Mouse (Mus musculus) stomach, postnatal 0 days (tissue): Measurements from ENCODE around the gene Gm10803. TPM values are rescaled to one million over a fixed set of nuclear protein-coding genes. Genes with fewer than 3 reads are reported as not detected.
"Not testable (repeated sequence)": the region's sequence is repeated elsewhere in the genome, so short reads cannot be mapped to it uniquely, and the experiment has no call there.

Experiments
- ATAC-seq: fragments of 200-750 bp; cut with Nextera tagmentation; 2 replicates; pipeline ENCODE4 v1.8.0; 2017; ENCODE audit not compliant: low FRiP score, low TSS enrichment
- DNase-seq: peaks from one replicate; pipeline ENCODE4 v3.0.0-alpha.2; 2016; ENCODE audit warnings: low spot score
- H3K27ac ChIP-seq: fragments of 300-500 bp; sonication (generic); replicated peaks from 2 replicates; pipeline ENCODE4 v1.5.1; 2014; ENCODE audit warnings: mild to moderate bottlenecking, control low read depth
- H3K27me3 ChIP-seq: fragments of 300-500 bp; sonication (generic); 2 replicates; pipeline ENCODE4 v1.6.1; 2014; ENCODE audit warnings: low read length; ENCODE audit not compliant: control insufficient read depth, insufficient read depth
- H3K36me3 ChIP-seq: fragments of 300-500 bp; sonication (generic); 2 replicates; pipeline ENCODE4 v1.6.1; 2014; ENCODE audit warnings: low read length, mixed read lengths; ENCODE audit not compliant: control insufficient read depth, insufficient read depth
- H3K4me1 ChIP-seq: fragments of 300-500 bp; sonication (generic); replicated peaks from 2 replicates; pipeline ENCODE4 v1.6.1; 2014; ENCODE audit warnings: antibody characterized with exemption; ENCODE audit not compliant: control insufficient read depth, insufficient read depth
- H3K4me2 ChIP-seq: fragments of 300-500 bp; sonication (generic); replicated peaks from 2 replicates; pipeline ENCODE4 v1.6.1; 2014; ENCODE audit warnings: low read depth, mild to moderate bottlenecking, control low read depth, moderate library complexity
- H3K4me3 ChIP-seq: fragments of 300-500 bp; sonication (generic); 2 replicates; pipeline ENCODE4 v1.5.1; 2014; ENCODE audit warnings: low read depth, low read length, control low read depth
- H3K9ac ChIP-seq: fragments of 300-500 bp; sonication (generic); 2 replicates; pipeline ENCODE4 v1.6.1; 2014; ENCODE audit warnings: mild to moderate bottlenecking, low read length, control low read depth, mixed read lengths
- H3K9me3 ChIP-seq: fragments of 300-500 bp; sonication (generic); 2 replicates; pipeline ENCODE4 v1.6.1; 2016; ENCODE audit warnings: low read length; ENCODE audit not compliant: control insufficient read depth
- CTCF ChIP-seq: IDR thresholded peaks from 2 replicates; pipeline ENCODE4 v1.5.1; 2016; ENCODE audit warnings: antibody characterized with exemption, low read depth, mild to moderate bottlenecking, moderate library complexity
- EP300 ChIP-seq: optimal IDR thresholded peaks from 2 replicates; pipeline ENCODE3; 2016; ENCODE audit warnings: antibody characterized with exemption
- WGBS: fragments of 180-500 bp; shearing (Covaris S2); extraction: QIAGEN DNeasy Blood & Tissue Kit; methylation state at CpG from one replicate; pipeline ENCODE4 v1.1.7; 2014; 5-methylcytosine and 5-hydroxymethylcytosine counted together
- polyA plus RNA-seq: library from polyadenylated mRNA; unstranded; fragments of >200 nt; fragmentation: Nextera tagmentation; extraction: Ambion mirVana; gene quantifications from 2 replicates; pipeline ENCODE4 v1.2.1, GENCODE M21; 2015

Gene Gm10803
- polyA plus RNA-seq: not detected in 2 replicates

- not testable (repeated sequence) for H3K27me3 ChIP-seq, DNase-seq, H3K27ac ChIP-seq, H3K4me2 ChIP-seq, H3K4me1 ChIP-seq, H3K9ac ChIP-seq, H3K9me3 ChIP-seq, H3K4me3 ChIP-seq, H3K36me3 ChIP-seq, ATAC-seq
- 88% methylated on average over 2 of the region's 2 CpGs for WGBS
Observed at GRCm38 (mm10) chr2:93560268-93560667, at the start of gene Gm10803. Gene Gm10803, plus strand, starts transcription at chr2:93560568.

DNA sequence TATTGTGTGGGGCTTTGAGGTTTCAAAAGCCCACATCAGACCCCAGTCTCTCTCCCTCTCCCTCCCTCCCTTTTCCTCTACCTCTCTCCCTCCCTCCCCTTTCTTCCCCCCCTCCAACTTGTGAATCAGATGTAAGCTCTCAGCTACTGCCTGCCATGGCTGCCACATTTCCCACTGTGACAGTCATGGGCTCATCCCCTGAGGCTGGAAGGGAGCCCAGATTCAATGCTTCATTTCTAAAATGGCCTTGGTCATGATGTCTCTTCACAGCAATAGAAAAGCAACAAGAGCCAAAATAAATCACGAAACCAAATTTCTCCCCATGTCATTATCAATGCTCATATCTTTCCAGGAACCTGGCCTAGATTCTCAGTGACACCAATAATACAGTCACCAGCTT is 49.5 kb upstream of the Gm10803 start:
- H3K9me3 ChIP-seq: no peaks in the 10 kb centered on the region
- no peaks in the 10 kb centered on the region for H3K36me3 ChIP-seq
- no peak overlapping the region for H3K9ac ChIP-seq
- no peak overlapping the region for H3K27ac ChIP-seq
- no peaks in the 10 kb centered on the region for H3K27me3 ChIP-seq
- H3K4me3 ChIP-seq: no peak overlapping the region
- no peaks in the 10 kb centered on the region for H3K4me1 ChIP-seq
- ATAC-seq (no peak), DNase-seq (no peak)
- WGBS: 96% methylated on average over 1 of the region's 1 CpGs
- no peak for TF ChIP-seq CTCF
- no peak for TF ChIP-seq EP300
- no peak overlapping the region for H3K4me2 ChIP-seq

- ATAC-seq: no peak
- Histone ChIP-seq H3K27ac (no peak overlapping the region), H3K4me1 (no peaks in the 10 kb centered on the region), H3K36me3 (no peaks in the 10 kb centered on the region), H3K9ac (no peak overlapping the region), H3K27me3 (no peaks in the 10 kb centered on the region), H3K4me2 (no peak overlapping the region), H3K4me3 (no peak overlapping the region), H3K9me3 (no peaks in the 10 kb centered on the region)
- DNase-seq: no peak
- WGBS: 54% methylated on average over 7 of the region's 7 CpGs
- no peak for TF ChIP-seq CTCF
- no peak for TF ChIP-seq EP300
Observed at GRCm38 (mm10) chr2:93512130-93512529, 48.2 kb upstream of the Gm10803 start.

DNA sequence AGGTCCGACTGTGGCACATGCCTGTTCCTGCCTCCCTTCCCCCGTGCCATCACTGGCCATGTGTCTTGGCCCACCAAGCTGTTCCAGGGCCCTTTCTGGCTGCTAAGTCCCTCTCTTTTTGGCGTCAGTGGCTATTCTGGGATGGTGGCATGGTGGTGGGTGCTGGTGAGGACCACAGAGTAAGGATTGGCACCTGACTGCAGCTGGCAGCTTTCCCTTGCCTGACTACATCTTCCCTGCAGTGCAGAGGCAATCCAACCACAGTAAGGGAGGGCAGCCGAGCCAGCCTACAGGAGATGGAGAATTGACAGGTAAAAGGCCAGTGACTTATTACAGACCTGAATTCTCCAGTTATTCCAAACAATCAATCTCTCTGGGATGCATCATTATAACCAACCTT is 45.1 kb upstream of the Gm10803 start:
- TF ChIP-seq EP300: no peak
- TF ChIP-seq CTCF: no peak
- no peak overlapping the region for H3K9ac ChIP-seq
- H3K4me3 ChIP-seq: no peak overlapping the region
- H3K4me1 ChIP-seq: no peaks in the 10 kb centered on the region
- no peaks in the 10 kb centered on the region for H3K36me3 ChIP-seq
- H3K27me3 ChIP-seq: no peaks in the 10 kb centered on the region
- WGBS: 73% methylated on average over 4 of the region's 4 CpGs
- no peak overlapping the region for H3K4me2 ChIP-seq
- DNase-seq (no peak), ATAC-seq (no peak)
- no peaks in the 10 kb centered on the region for H3K9me3 ChIP-seq
- H3K27ac ChIP-seq: no peak overlapping the region

DNA sequence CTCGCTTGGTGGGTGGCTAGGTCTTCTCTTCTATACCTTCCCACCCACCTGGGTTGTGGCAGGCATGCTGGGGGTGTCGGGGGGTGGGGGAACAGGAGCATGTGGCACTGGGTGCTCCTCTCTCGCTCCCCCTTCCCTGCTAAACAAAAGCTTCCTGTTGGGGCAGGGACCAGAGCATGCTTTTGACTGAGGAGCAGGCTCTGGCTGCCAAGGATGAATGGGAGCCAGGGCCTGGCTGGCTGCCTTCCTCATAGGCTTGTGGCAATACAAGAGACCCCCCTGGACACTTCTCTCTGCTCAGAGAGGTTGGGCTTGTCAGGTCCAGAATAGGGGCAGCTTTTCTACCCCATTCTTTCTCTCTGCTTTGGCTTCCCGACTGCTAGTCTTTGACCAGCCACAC is 39.3 kb upstream of the Gm10803 start:
- Histone ChIP-seq H3K4me3 (no peak overlapping the region), H3K27me3 (no peaks in the 10 kb centered on the region), H3K27ac (no peak overlapping the region), H3K9ac (no peak overlapping the region), H3K36me3 (no peaks in the 10 kb centered on the region), H3K9me3 (no peaks in the 10 kb centered on the region), H3K4me2 (no peak overlapping the region), H3K4me1 (no peaks in the 10 kb centered on the region)
- DNase-seq (no peak), ATAC-seq (no peak)
- WGBS: 63% methylated on average over 4 of the region's 4 CpGs
- no peak for TF ChIP-seq CTCF
- TF ChIP-seq EP300: no peak

DNA sequence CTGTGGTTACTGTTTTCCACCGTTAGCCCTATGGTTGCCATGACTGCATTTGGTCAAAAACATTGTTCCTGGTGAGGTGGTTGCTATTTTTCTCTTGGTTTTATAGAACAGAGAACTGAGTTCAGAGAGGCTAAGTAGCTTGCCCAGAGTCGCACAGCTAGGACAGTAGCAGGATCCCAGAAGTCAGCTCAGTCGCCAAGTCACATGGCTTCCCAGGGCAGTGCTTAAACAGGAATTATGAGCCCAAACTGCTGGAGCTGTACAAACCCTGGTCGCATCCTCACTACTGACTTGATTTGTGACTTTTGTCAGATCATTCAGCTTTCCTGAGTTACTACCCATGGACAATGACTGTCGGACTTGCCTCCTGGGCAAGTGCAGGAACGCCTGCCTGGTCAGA is 38.8 kb upstream of the Gm10803 start:
- no peaks in the 10 kb centered on the region for H3K36me3 ChIP-seq
- DNase-seq (no peak), ATAC-seq (no peak)
- H3K4me1 ChIP-seq: no peaks in the 10 kb centered on the region
- H3K27ac ChIP-seq: no peak overlapping the region
- 65% methylated on average over 6 of the region's 6 CpGs for WGBS
- H3K27me3 ChIP-seq: no peaks in the 10 kb centered on the region
- no peaks in the 10 kb centered on the region for H3K9me3 ChIP-seq
- H3K9ac ChIP-seq: no peak overlapping the region
- H3K4me3 ChIP-seq: no peak overlapping the region
- TF ChIP-seq CTCF (no peak), EP300 (no peak)
- no peak overlapping the region for H3K4me2 ChIP-seq
